Mouse (Mus musculus): Measurements from ENCODE around the gene Diexf.

GRCm38 (mm10) chr1:193098946-193099345, 31.1 kb downstream of the Diexf start:
- no peak for TF ChIP-seq EP300 (optimal IDR thresholded peaks at IDR 0.05)
- TF ChIP-seq CTCF (IDR thresholded peaks at IDR 0.05; ENCODE audit: low read depth), result no peak

Data from stomach, postnatal 0 days (tissue).